Mouse (Mus musculus) liver, adult 2 months (tissue): ENCODE results near the gene Trim27. TPM values are rescaled to one million over a fixed set of nuclear protein-coding genes. Genes with fewer than 3 reads are reported as not detected.

Experiments used
- DNase-seq: peaks from one replicate; pipeline ENCODE4 v3.0.0-alpha.2; 2011; ENCODE audit warnings: low read depth, low spot score; ENCODE audit errors: extremely low read depth
- H3K27ac ChIP-seq: fragments of 200-500 bp; replicated peaks from 2 replicates; pipeline ENCODE4 v1.5.1; 2012; ENCODE audit warnings: low read depth, mild to moderate bottlenecking, control low read depth, inconsistent platforms, low read length; ENCODE audit not compliant: insufficient read depth
- H3K27me3 ChIP-seq: fragments of 200-500 bp; 2 replicates; pipeline ENCODE4 v1.6.1; 2012; ENCODE audit warnings: mild to moderate bottlenecking, moderate library complexity, low read length, inconsistent platforms; ENCODE audit not compliant: control insufficient read depth, insufficient read depth
- H3K36me3 ChIP-seq: fragments of 200-500 bp; 2 replicates; pipeline ENCODE4 v1.6.1; 2012; ENCODE audit warnings: low read length, inconsistent platforms; ENCODE audit not compliant: control insufficient read depth, insufficient read depth
- H3K4me1 ChIP-seq: fragments of 200-500 bp; 2 replicates; pipeline ENCODE4 v1.6.1; 2011; ENCODE audit warnings: low read length; ENCODE audit not compliant: control insufficient read depth, insufficient read depth
- H3K4me3 ChIP-seq: fragments of 200-500 bp; 2 replicates; pipeline ENCODE4 v1.5.1; 2011; ENCODE audit warnings: low read depth, mild to moderate bottlenecking, control low read depth, low read length, moderate library complexity; ENCODE audit not compliant: insufficient read depth
- H3K79me2 ChIP-seq: fragments of 200-500 bp; 2 replicates; pipeline ENCODE4 v1.6.1; 2012; ENCODE audit warnings: inconsistent platforms, mild to moderate bottlenecking, low read length, moderate library complexity; ENCODE audit not compliant: control insufficient read depth, insufficient read depth
- H3K9ac ChIP-seq: fragments of 200-500 bp; 2 replicates; pipeline ENCODE4 v1.6.1; 2012; ENCODE audit warnings: low read depth, mild to moderate bottlenecking, control low read depth, inconsistent platforms, low read length
- CTCF ChIP-seq: fragments of 200-500 bp; IDR thresholded peaks from 2 replicates; pipeline ENCODE4 v1.5.1; 2011; ENCODE audit warnings: low read depth, low read length, control low read depth
- POLR2A ChIP-seq: fragments of 200-500 bp; IDR thresholded peaks from 2 replicates; pipeline ENCODE4 v1.6.1; 2011; ENCODE audit warnings: low read length, control low read depth; ENCODE audit not compliant: insufficient read depth; ENCODE audit errors: extremely low read depth
- WGBS: fragments of 180-500 bp; shearing (Covaris S2); methylation state at CpG from one replicate; pipeline ENCODE4 v1.1.7; 2018; 5-methylcytosine and 5-hydroxymethylcytosine counted together
- polyA plus RNA-seq: library from polyadenylated mRNA; depleted of rRNA; stranded (reverse); fragments of >200 nt; gene quantifications from 2 replicates; pipeline ENCODE4 v1.2.3, GENCODE M21; 2012
- total RNA-seq: library from RNA; depleted of rRNA; stranded (reverse); fragments of >200 nt; gene quantifications from 2 replicates; pipeline ENCODE4 v1.2.3, GENCODE M21; 2014

Gene Trim27
- total and polyA plus RNA-seq, 2 experiments, result 9.4 to 39.5 TPM

- Histone ChIP-seq H3K36me3 (no peaks in the 10 kb centered on the region), H3K27ac (no peak overlapping the region), H3K4me3 (peak overlapping the region; percentile 53), H3K27me3 (no peaks in the 10 kb centered on the region), H3K79me2 (no peaks in the 10 kb centered on the region), H3K4me1 (no peaks in the 10 kb centered on the region), H3K9ac (peak overlapping the region; percentile 55)
- WGBS, result 5% methylated on average over 17 of the region's 17 CpGs
- TF ChIP-seq CTCF (no peak), POLR2A (no peak)
- DNase-seq, result no peak
These were observed 20.1 kb downstream of the Trim27 start for GRCm38 (mm10) chr13:21199046-21200028.

GRCm38 (mm10) chr13:21200043-21200999, 21.1 kb downstream of the Trim27 start:
- H3K79me2 ChIP-seq, result no peaks in the 10 kb centered on the region

GRCm38 (mm10) chr13:21215275-21215983, 36.2 kb downstream of the Trim27 start:
- Histone ChIP-seq H3K4me1 (no peaks in the 10 kb centered on the region), H3K36me3 (no peaks in the 10 kb centered on the region), H3K27me3 (no peaks in the 10 kb centered on the region), H3K79me2 (no peaks in the 10 kb centered on the region), H3K27ac (no peak overlapping the region), H3K4me3 (peak overlapping the region; percentile 52), H3K9ac (no peak overlapping the region)
- no peak for TF ChIP-seq CTCF
- no peak for TF ChIP-seq POLR2A
- DNase-seq, result peak; percentile 65
- 5% methylated on average over 20 of the region's 20 CpGs for WGBS

More at GRCm38 (mm10) chr13:21200043-21200999, 21.1 kb downstream of the Trim27 start:
- Histone ChIP-seq H3K27ac (peak overlapping the region; percentile 58), H3K9ac (peak overlapping the region; percentile 72), H3K27me3 (no peaks in the 10 kb centered on the region), H3K36me3 (no peaks in the 10 kb centered on the region), H3K4me3 (peak overlapping the region; percentile 62), H3K4me1 (no peaks in the 10 kb centered on the region)
- DNase-seq, result peak; percentile 80
- WGBS, result 3% methylated on average over 48 of the region's 48 CpGs
- TF ChIP-seq CTCF (peak; percentile 93), POLR2A (no peak)

GRCm38 (mm10) chr13:21216781-21217180, 37.5 kb downstream of the Trim27 start:
- H3K79me2 ChIP-seq, result no peaks in the 10 kb centered on the region
- H3K36me3 ChIP-seq, result no peaks in the 10 kb centered on the region
- 7% methylated on average over 1 of the region's 1 CpGs for WGBS
- no peak overlapping the region for H3K4me3 ChIP-seq
- no peaks in the 10 kb centered on the region for H3K27me3 ChIP-seq
- TF ChIP-seq POLR2A (no peak), CTCF (no peak)
- no peak overlapping the region for H3K27ac ChIP-seq
- DNase-seq, result no peak
- H3K4me1 ChIP-seq, result no peaks in the 10 kb centered on the region
- H3K9ac ChIP-seq, result no peak overlapping the region

- WGBS, result 15% methylated on average over 20 of the region's 20 CpGs
- Histone ChIP-seq H3K4me3 (peak overlapping the region; percentile 24), H3K9ac (no peak overlapping the region), H3K4me1 (no peaks in the 10 kb centered on the region), H3K27ac (no peak overlapping the region), H3K27me3 (no peaks in the 10 kb centered on the region), H3K36me3 (no peaks in the 10 kb centered on the region), H3K79me2 (no peaks in the 10 kb centered on the region)
- no peak for TF ChIP-seq CTCF
- no peak for TF ChIP-seq POLR2A
- DNase-seq, result no peak
These were observed 42.6 kb downstream of the Trim27 start for GRCm38 (mm10) chr13:21221656-21222462.
